In genomic region chr2:163583226-163584087, GRCm38 (mm10) we compare ENCODE assay signal across 13 mouse cellular contexts. TPM values are rescaled to one million over a fixed set of nuclear protein-coding genes. Genes with fewer than 3 reads are reported as not detected.
A peak's percentile ranks its signal among the peaks of the same experiment; 100 is the strongest.
DNase-seq lines count a peak whose midpoint lies in the region; ATAC-seq and TF ChIP-seq lines count a peak whose summit lies in the region.
"Had no signal": no experiment of that assay in that cellular context is flagged by ENCODE, and none has a peak within 500 bp of the region (broad histone marks: within the 10 kb centered on the region; RNA-seq: fewer than 3 reads in every experiment).

No protein-coding gene starts in this region.

- H3K4me1 ChIP-seq in heart, embryonic 10.5 days, result 0 out of 2 replicates have a peak, but pooled peaks cover 9% of the 10 kb centered on the region
- H3K4me1 ChIP-seq in lung, embryonic 16.5 days (replicated peaks; ENCODE audit: control insufficient read depth, insufficient read depth, low read length), result peaks cover 2% of the 10 kb centered on the region; the same call in 1 of the 2 replicates
- H3K4me1 ChIP-seq: forebrain, embryonic 13.5 days had no signal

- peak; percentile 95 for DNase-seq in heart, adult 11 months
- no peak for DNase-seq in heart, embryonic 10.5 days (ENCODE audit: low spot score)
- no peak for DNase-seq in lung, postnatal 25 days (ENCODE audit: low spot score)
- peak; percentile 18 for DNase-seq in brain, embryonic 14.5 days (ENCODE audit: low read depth)
- no peak for DNase-seq in frontal cortex, adult 2 months (ENCODE audit: extremely low spot score in 1 of 2, low spot score in 1 of 2)
- DNase-seq: kidney, postnatal 10 days; right cerebral cortex, postnatal 25 days; thymus, adult 18-20 months had no signal

- H3K4me3 ChIP-seq in heart, embryonic 10.5 days, result no peak overlapping the region
- H3K4me3 ChIP-seq in lung, embryonic 16.5 days (ENCODE audit: low read length), result no peak overlapping the region
- H3K4me3 ChIP-seq: forebrain, embryonic 13.5 days; liver, embryonic 12.5 days had no signal

- no peak overlapping the region for H3K9ac ChIP-seq in lung, embryonic 16.5 days (ENCODE audit: low read length)
- H3K9ac ChIP-seq: forebrain, embryonic 13.5 days; liver, embryonic 12.5 days had no signal

- peaks cover 21% of the 10 kb centered on the region; the same call in 1 of the 2 replicates for H3K27me3 ChIP-seq in heart, embryonic 10.5 days (ENCODE audit: insufficient read depth, poor library complexity, severe bottlenecking)
- no peaks in the 10 kb centered on the region for H3K27me3 ChIP-seq in lung, embryonic 16.5 days (ENCODE audit: control insufficient read depth, insufficient read depth, low read depth, low read length)
- H3K27me3 ChIP-seq: forebrain, embryonic 13.5 days; liver, embryonic 12.5 days had no signal

- H3K36me3 ChIP-seq in heart, embryonic 10.5 days, result no peaks in the 10 kb centered on the region
- H3K36me3 ChIP-seq in lung, embryonic 16.5 days (ENCODE audit: control insufficient read depth, insufficient read depth, low read length), result no peaks in the 10 kb centered on the region
- H3K36me3 ChIP-seq: liver, embryonic 12.5 days had no signal

- no peak overlapping the region; the same call in 1 of the 2 replicates for H3K27ac ChIP-seq in heart, embryonic 10.5 days
- no peak overlapping the region; the same call in 1 of the 2 replicates for H3K27ac ChIP-seq in lung, embryonic 16.5 days (ENCODE audit: low read length)
- H3K27ac ChIP-seq: forebrain, embryonic 13.5 days; liver, embryonic 12.5 days had no signal

- 92% methylated on average over 10 of the region's 10 CpGs for WGBS in heart, embryonic 10.5 days
- 79% methylated on average over 10 of the region's 10 CpGs for WGBS in lung, embryonic 16.5 days

- no peak for TF ChIP-seq CTCF in brain, embryonic 14.5 days (IDR thresholded peaks at IDR 0.05; ENCODE audit: borderline replicate concordance, extremely low read depth, insufficient read depth, insufficient read length)

- peak; percentile 47; the same call in 1 of the 2 replicates for ATAC-seq in lung, embryonic 16.5 days (ENCODE audit: low read depth)
- peak; percentile 37; the same call in 1 of the 2 replicates for ATAC-seq in monocyte, adult 5-6 weeks (replicated peaks; ENCODE audit: insufficient number of reproducible peaks, low FRiP score, low TSS enrichment, poor library complexity, severe bottlenecking)
- ATAC-seq: activated CD4-positive, CD25-positive, alpha-beta regulatory T cell, adult 4 months; forebrain, embryonic 13.5 days; liver, embryonic 12.5 days had no signal

- no peak overlapping the region for H3K4me2 ChIP-seq in lung, embryonic 16.5 days (ENCODE audit: low read depth, low read length)
- H3K4me2 ChIP-seq: forebrain, embryonic 13.5 days; liver, embryonic 12.5 days had no signal

- no peak for TF ChIP-seq POLR2A in brain, embryonic 14.5 days (IDR thresholded peaks at IDR 0.05; ENCODE audit: borderline replicate concordance, extremely low read depth, insufficient read depth, insufficient read length, poor library complexity, severe bottlenecking)

- H3K9me3 ChIP-seq in heart, embryonic 10.5 days, result no peaks in the 10 kb centered on the region
- H3K9me3 ChIP-seq in lung, embryonic 16.5 days (ENCODE audit: control insufficient read depth, low read length), result no peaks in the 10 kb centered on the region
- H3K9me3 ChIP-seq: forebrain, embryonic 13.5 days; liver, embryonic 12.5 days had no signal

RNA-seq across cellular contexts. Expression of gene Ttpal, which starts 18.7 kb away (rescaled TPM):
- 27.5 and 31.8 TPM in 2 replicates for polyA plus RNA-seq in heart, embryonic 10.5 days (2016; fragmentation: Nextera tagmentation; extraction: Ambion mirVana)
- 29.5 and 31.2 TPM in 2 replicates for polyA plus RNA-seq in lung, embryonic 16.5 days (2015; fragmentation: Nextera tagmentation; extraction: Ambion mirVana)
- 32.5 and 35.8 TPM in 2 replicates for polyA plus RNA-seq in brain, embryonic 14.5 days (2012; rRNA removed)
- total RNA-seq in monocyte, adult 5-6 weeks (2017), result 23.3 to 53.6 TPM (median 28.7 TPM) in 3 replicates
- 44.2 and 47.2 TPM in 2 replicates for polyA plus RNA-seq in frontal cortex, adult 2 months (2012; rRNA removed)

Comparison
In these comparisons a context has a peak if more than half of its experiments do, and no peak if none do; other contexts are left out.
1. DNase-seq: peak in heart, adult 11 months (single experiment) and brain, embryonic 14.5 days (single experiment); none in heart, embryonic 10.5 days (single experiment), lung, postnatal 25 days (single experiment) and frontal cortex, adult 2 months (0 of 2).